Mouse (Mus musculus) layer of hippocampus, postnatal 10 days (tissue): ENCODE measurements around the gene Prnp. TPM values are rescaled to one million over a fixed set of nuclear protein-coding genes. Genes with fewer than 3 reads are reported as not detected.

Source experiments
- DNase-seq, 2 experiments: peaks; one replicate each; pipeline ENCODE4 v3.0.0; 2021; ENCODE audit warnings: low spot score in 2 of 2
- long read RNA-seq: library from polyadenylated mRNA; stranded (forward); transcript quantifications from one replicate; pipeline ENCODE4 v2.0.0, GENCODE M21; 2023
- total RNA-seq, 2 experiments: library from RNA; stranded (reverse); gene quantifications; 2 replicates each; pipeline ENCODE4 v1.2.3; 2021

Gene Prnp
- total RNA-seq, result 100 to 1,000 TPM; 488 to 510 TPM
- long read RNA-seq, transcript Prnp-201 (3 exons, 2,184 nt), result major isoform, 619 of 779 reads
- long read RNA-seq, partial matches to known transcripts, result 128 of 779 reads
- long read RNA-seq, other reads (novel, unspliced or antisense), result 32 of 779 reads

GRCm38 (mm10) chr2:131909683-131910572, at the start of gene Prnp, which contains the start of gene Prn:
Gene Prnp, plus strand, starts transcription at chr2:131909928.
Gene Prn, plus strand, starts transcription at chr2:131909957.
- peak; percentile 89 to 95 for DNase-seq

- no peak for DNase-seq
Measured at GRCm38 (mm10) chr2:131862617-131863275, 47.0 kb upstream of the Prnp start.

GRCm38 (mm10) chr2:131863472-131863871, 46.3 kb upstream of the Prnp start:
- DNase-seq, result no peak

GRCm38 (mm10) chr2:131864262-131864796, 45.4 kb upstream of the Prnp start:
- DNase-seq, result no peak

GRCm38 (mm10) chr2:131866676-131867075, 43.1 kb upstream of the Prnp start:
- DNase-seq, result no peak

- no peak for DNase-seq
Measured at GRCm38 (mm10) chr2:131868983-131869382, 40.7 kb upstream of the Prnp start.

- DNase-seq, result no peak
Measured at GRCm38 (mm10) chr2:131873376-131873775, 36.4 kb upstream of the Prnp start.

GRCm38 (mm10) chr2:131876551-131877265, 33.0 kb upstream of the Prnp start:
- no peak for DNase-seq

- DNase-seq, result no peak
Measured at GRCm38 (mm10) chr2:131881766-131882165, 28.0 kb upstream of the Prnp start.

- no peak for DNase-seq
Measured at GRCm38 (mm10) chr2:131883136-131883535, 26.6 kb upstream of the Prnp start.

GRCm38 (mm10) chr2:131886503-131887160, 23.1 kb upstream of the Prnp start:
- DNase-seq, result no peak

- DNase-seq, result no peak
Measured at GRCm38 (mm10) chr2:131888233-131888632, 21.5 kb upstream of the Prnp start.

GRCm38 (mm10) chr2:131892534-131892933, 17.2 kb upstream of the Prnp start:
- no peak for DNase-seq

- no peak for DNase-seq
Measured at GRCm38 (mm10) chr2:131895106-131895505, 14.6 kb upstream of the Prnp start.

GRCm38 (mm10) chr2:131896011-131896410, 13.7 kb upstream of the Prnp start:
- DNase-seq, result no peak

GRCm38 (mm10) chr2:131897336-131898109, 12.2 kb upstream of the Prnp start:
- no peak for DNase-seq

- DNase-seq, result no peak
Measured at GRCm38 (mm10) chr2:131902423-131902822, 7.3 kb upstream of the Prnp start.

- no peak for DNase-seq
Measured at GRCm38 (mm10) chr2:131902867-131903266, 6.9 kb upstream of the Prnp start.

GRCm38 (mm10) chr2:131905025-131905424, 4.7 kb upstream of the Prnp start:
- DNase-seq, result no peak

GRCm38 (mm10) chr2:131905776-131906175, 4.0 kb upstream of the Prnp start:
- no peak for DNase-seq
